Mouse (Mus musculus): ENCODE data around the gene Olfm2. TPM values are rescaled to one million over a fixed set of nuclear protein-coding genes. Genes with fewer than 3 reads are reported as not detected.
"Not testable (repeated sequence)": the region's sequence is repeated elsewhere in the genome, so short reads cannot be mapped to it uniquely, and the experiment has no call there.

Gene Olfm2
- polyA plus RNA-seq, 1 experiment = 5.2 TPM

- no peak for DNase-seq (ENCODE audit: low read depth)
Observed at GRCm38 (mm10) chr9:20696107-20696712, 49.9 kb downstream of the Olfm2 start.

- DNase-seq (ENCODE audit: low read depth) = no peak
Observed at GRCm38 (mm10) chr9:20694721-20695235, 51.4 kb downstream of the Olfm2 start.

GRCm38 (mm10) chr9:20692863-20693262, 53.3 kb downstream of the Olfm2 start:
- no peak for DNase-seq (ENCODE audit: low read depth)

GRCm38 (mm10) chr9:20690449-20690848, 55.7 kb downstream of the Olfm2 start:
- DNase-seq (ENCODE audit: low read depth) = not testable (repeated sequence)

GRCm38 (mm10) chr9:20689913-20690312, 56.2 kb downstream of the Olfm2 start:
- DNase-seq (ENCODE audit: low read depth) = no peak

- no peak for DNase-seq (ENCODE audit: low read depth)
Observed at GRCm38 (mm10) chr9:20689403-20689802, 56.7 kb downstream of the Olfm2 start.

GRCm38 (mm10) chr9:20685081-20685861, 60.9 kb downstream of the Olfm2 start:
- DNase-seq (ENCODE audit: low read depth) = no peak

- no peak for DNase-seq (ENCODE audit: low read depth)
Observed at GRCm38 (mm10) chr9:20682389-20682722, 63.8 kb downstream of the Olfm2 start.

GRCm38 (mm10) chr9:20681546-20682388, 64.4 kb downstream of the Olfm2 start:
- no peak for DNase-seq (ENCODE audit: low read depth)

- DNase-seq (ENCODE audit: low read depth) = no peak
Observed at GRCm38 (mm10) chr9:20680378-20680958, 65.7 kb downstream of the Olfm2 start.

- no peak for DNase-seq (ENCODE audit: low read depth)
Observed at GRCm38 (mm10) chr9:20677892-20678291, 68.3 kb downstream of the Olfm2 start.

GRCm38 (mm10) chr9:20672047-20672446, 74.1 kb downstream of the Olfm2 start:
- DNase-seq (ENCODE audit: low read depth) = no peak

GRCm38 (mm10) chr9:20668065-20668464, 78.1 kb downstream of the Olfm2 start:
- DNase-seq (ENCODE audit: low read depth) = no peak

- no peak for DNase-seq (ENCODE audit: low read depth)
Observed at GRCm38 (mm10) chr9:20666510-20667034, 79.6 kb downstream of the Olfm2 start.

- no peak for DNase-seq (ENCODE audit: low read depth)
Observed at GRCm38 (mm10) chr9:20665925-20666324, 80.2 kb downstream of the Olfm2 start.

GRCm38 (mm10) chr9:20664982-20665637, 81.0 kb downstream of the Olfm2 start:
- DNase-seq (ENCODE audit: low read depth) = no peak

GRCm38 (mm10) chr9:20664366-20664765, 81.8 kb downstream of the Olfm2 start:
- DNase-seq (ENCODE audit: low read depth) = no peak

GRCm38 (mm10) chr9:20663956-20664355, 82.2 kb downstream of the Olfm2 start:
- no peak for DNase-seq (ENCODE audit: low read depth)

- no peak for DNase-seq (ENCODE audit: low read depth)
Observed at GRCm38 (mm10) chr9:20662874-20663273, 83.3 kb downstream of the Olfm2 start.

GRCm38 (mm10) chr9:20662325-20662724, 83.8 kb downstream of the Olfm2 start:
- no peak for DNase-seq (ENCODE audit: low read depth)

- no peak for DNase-seq (ENCODE audit: low read depth)
Observed at GRCm38 (mm10) chr9:20657546-20657945, 88.6 kb downstream of the Olfm2 start.

All from gonadal fat pad, adult 2 months (tissue).